Mouse (Mus musculus): Measurements from ENCODE around the gene Slc25a44.
"Not testable (repeated sequence)": the region's sequence is repeated elsewhere in the genome, so short reads cannot be mapped to it uniquely, and the experiment has no call there.

DNA sequence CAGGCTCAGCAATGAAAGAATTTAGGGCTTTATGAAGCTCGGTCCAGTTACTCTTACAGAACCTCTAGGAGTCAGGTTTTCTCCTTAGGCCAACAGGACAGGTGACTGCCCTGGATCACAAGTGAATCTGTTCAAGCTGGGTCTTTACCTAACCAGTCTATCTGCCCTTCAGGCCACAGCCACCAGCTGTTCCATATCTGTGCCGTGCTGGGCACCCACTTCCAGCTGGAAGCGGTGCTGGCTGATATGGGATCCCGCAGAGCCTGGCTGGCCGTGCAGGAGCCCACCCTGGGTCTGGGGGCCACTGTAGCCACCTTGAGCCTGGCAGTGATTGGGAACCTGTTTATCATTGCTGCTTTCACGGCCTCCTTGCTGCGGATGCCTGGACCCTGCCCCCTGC is 57.4 kb downstream of the Slc25a44 start:
- not testable (repeated sequence) for TF ChIP-seq CTCF (IDR thresholded peaks at IDR 0.05; ENCODE audit: borderline replicate concordance, insufficient read depth, low read depth, low read length); POLR2A (IDR thresholded peaks at IDR 0.05; ENCODE audit: borderline replicate concordance, insufficient read depth, low read length)

All from cerebellum, adult 2 months (tissue).